Mouse (Mus musculus): ENCODE data around the gene Fam173b.
"Not testable (repeated sequence)": the region's sequence is repeated elsewhere in the genome, so short reads cannot be mapped to it uniquely, and the experiment has no call there.

Fam173b gene

GRCm38 (mm10) chr15:31581086-31581485, 20.6 kb upstream of the Fam173b start:
- POLR2A ChIA-PET: interaction anchor here in 1 of 4 experiments (0.6 to 2.0 kb wide), 2 partner anchors 21 to 95 kb away, joined by 3 to 10 read pairs; partner anchors contain the start of genes Cct5 and Fam173b

GRCm38 (mm10) chr15:31583304-31584085, 18.2 kb upstream of the Fam173b start:
- POLR2A ChIA-PET: interaction anchor here in 3 of 4 experiments (0.5 to 1.9 kb wide), 9 partner anchors 10 to 366 kb away, joined by 3 to 10 read pairs (median 4); partner anchors contain the start of genes Cct5 (in 2 of the 3) and Fam173b (in 2 of the 3)
- CTCF ChIA-PET: no interaction called here

More at GRCm38 (mm10) chr15:31581086-31581485, 20.6 kb upstream of the Fam173b start:
- CTCF ChIA-PET: not testable (repeated sequence)

GRCm38 (mm10) chr15:31585238-31585637, 16.4 kb upstream of the Fam173b start:
- CTCF ChIA-PET: interaction anchor here in 2 of 4 experiments (0.6 to 1.1 kb wide), 2 partner anchors 23 to 349 kb away, joined by 3 to 4 read pairs; no protein-coding TSS in a partner anchor
- POLR2A ChIA-PET: interaction anchor here in 2 of 4 experiments (1.0 to 1.9 kb wide), 5 partner anchors 9 to 24 kb away, joined by 3 to 10 read pairs (median 5); partner anchors contain the start of genes Cct5 (in 1 of the 2) and Fam173b (in 1 of the 2)

- ChIA-PET CTCF (no interaction called here), POLR2A (interaction anchor here in 1 of 4 experiments (1.0 to 1.6 kb wide), 3 partner anchors 11 to 39 kb away, joined by 3 read pairs; partner anchors contain the start of genes Cct5 and Fam173b)
These were observed 15.6 kb upstream of the Fam173b start for GRCm38 (mm10) chr15:31586088-31586487.

- POLR2A ChIA-PET: interaction anchor here in 1 of 4 experiments (1.0 to 1.6 kb wide), 3 partner anchors 10 to 39 kb away, joined by 3 read pairs; partner anchors contain the start of genes Cct5 and Fam173b
These were observed 15.1 kb upstream of the Fam173b start for GRCm38 (mm10) chr15:31586519-31586918.

GRCm38 (mm10) chr15:31587789-31588188, 13.9 kb upstream of the Fam173b start:
- POLR2A ChIA-PET: interaction anchor here in 1 of 4 experiments (0.6 to 7.9 kb wide), 7 partner anchors 9 to 134 kb away, joined by 3 to 138 read pairs (median 4); partner anchors contain the start of genes Cct5, Fam173b and Ropn1l
- CTCF ChIA-PET: no interaction called here

More at GRCm38 (mm10) chr15:31586519-31586918, 15.1 kb upstream of the Fam173b start:
- CTCF ChIA-PET: no interaction called here

- ChIA-PET POLR2A (interaction anchor here (0.7 to 7.9 kb wide), 31 partner anchors 8 to 528 kb away, joined by 3 to 138 read pairs (median 4); partner anchors contain the start of genes Cct5 (in 4 of the 4), Fam173b (in 4 of the 4), Cmbl (in 1 of the 4) and March6 (in 1 of the 4)), CTCF (interaction anchor here in 1 of 4 experiments (0.6 kb wide), 1 partner anchor 21 kb away, joined by 3 read pairs; no protein-coding TSS in a partner anchor)
These were observed 12.5 kb upstream of the Fam173b start for GRCm38 (mm10) chr15:31588989-31589640.

- ChIA-PET CTCF (interaction anchor here in 1 of 4 experiments (0.5 kb wide), 1 partner anchor 172 kb away, joined by 3 read pairs; no protein-coding TSS in a partner anchor), POLR2A (interaction anchor here (0.7 to 7.9 kb wide), 20 partner anchors 11 to 258 kb away, joined by 3 to 138 read pairs (median 5); partner anchors contain the start of genes Cct5 (in 4 of the 4), Fam173b (in 4 of the 4), Cmbl (in 1 of the 4) and March6 (in 1 of the 4))
These were observed 11.5 kb upstream of the Fam173b start for GRCm38 (mm10) chr15:31590176-31590575.

GRCm38 (mm10) chr15:31592531-31592930, 9.1 kb upstream of the Fam173b start:
- CTCF ChIA-PET: interaction anchor here in 1 of 4 experiments (0.6 kb wide), 1 partner anchor 272 kb away, joined by 3 read pairs; no protein-coding TSS in a partner anchor
- POLR2A ChIA-PET: interaction anchor here in 3 of 4 experiments (1.0 to 7.9 kb wide), 6 partner anchors 9 to 124 kb away, joined by 3 to 138 read pairs (median 4); partner anchors contain the start of genes Cct5 (in 3 of the 3) and Fam173b (in 3 of the 3)

- ChIA-PET CTCF (no interaction called here), POLR2A (interaction anchor here in 3 of 4 experiments (0.6 to 7.9 kb wide), 13 partner anchors 7 to 277 kb away, joined by 3 to 138 read pairs (median 4); partner anchors contain the start of genes Cct5 (in 3 of the 3), Fam173b (in 3 of the 3) and Ropn1l (in 1 of the 3))
These were observed 7.4 kb upstream of the Fam173b start for GRCm38 (mm10) chr15:31594260-31594659.

GRCm38 (mm10) chr15:31595651-31596050, 6.0 kb upstream of the Fam173b start:
- ChIA-PET POLR2A (interaction anchor here in 1 of 4 experiments (4.4 kb wide), 1 partner anchor 33 kb away, joined by 13 read pairs; no protein-coding TSS in a partner anchor), CTCF (interaction anchor here in 1 of 4 experiments (0.8 kb wide), 1 partner anchor 34 kb away, joined by 5 read pairs; no protein-coding TSS in a partner anchor)

GRCm38 (mm10) chr15:31599834-31600233, 1.8 kb upstream of the Fam173b start:
- ChIA-PET CTCF (no interaction called here), POLR2A (interaction anchor here in 2 of 4 experiments (0.7 to 6.6 kb wide), 18 partner anchors 9 to 183 kb away, joined by 3 to 138 read pairs (median 10); partner anchors contain the start of genes Cmbl (in 1 of the 2) and Ropn1l (in 1 of the 2))

GRCm38 (mm10) chr15:31601279-31601645, 390 bp upstream of the Fam173b start:
- ChIA-PET CTCF (interaction anchor here in 1 of 4 experiments (1.3 kb wide), 1 partner anchor 292 kb away, joined by 6 read pairs; no protein-coding TSS in a partner anchor), POLR2A (interaction anchor here (0.6 to 6.6 kb wide), 90 partner anchors 8 to 951 kb away, joined by 3 to 138 read pairs (median 4); partner anchors contain the start of genes Ropn1l (in 2 of the 4), Sema5a (in 2 of the 4), Cmbl (in 1 of the 4) and Dap (in 1 of the 4))

- POLR2A ChIA-PET: interaction anchor here (0.6 to 6.6 kb wide), 64 partner anchors 8 to 952 kb away, joined by 3 to 138 read pairs (median 6); partner anchors contain the start of genes Ropn1l (in 2 of the 4), Cmbl (in 1 of the 4), Dap (in 1 of the 4) and Sema5a (in 1 of the 4)
- CTCF ChIA-PET: interaction anchor here in 1 of 4 experiments (0.7 to 1.2 kb wide), 2 partner anchors 187 to 293 kb away, joined by 3 read pairs; no protein-coding TSS in a partner anchor
These were observed 774 bp downstream of the Fam173b start for GRCm38 (mm10) chr15:31602426-31602825.

GRCm38 (mm10) chr15:31603113-31603512, 1.5 kb downstream of the Fam173b start:
- POLR2A ChIA-PET: interaction anchor here in 3 of 4 experiments (0.6 to 6.6 kb wide), 19 partner anchors 12 to 293 kb away, joined by 3 to 138 read pairs (median 7); partner anchors contain the start of genes Cmbl (in 1 of the 3) and Ropn1l (in 1 of the 3)
- CTCF ChIA-PET: no interaction called here

GRCm38 (mm10) chr15:31606821-31607220, 5.2 kb downstream of the Fam173b start:
- POLR2A ChIA-PET: interaction anchor here in 1 of 4 experiments (0.5 to 0.7 kb wide), 3 partner anchors 11 to 594 kb away, joined by 4 to 5 read pairs (median 4); no protein-coding TSS in a partner anchor
- CTCF ChIA-PET: no interaction called here

GRCm38 (mm10) chr15:31611027-31611426, 9.4 kb downstream of the Fam173b start:
- CTCF ChIA-PET: no interaction called here
- POLR2A ChIA-PET: interaction anchor here in 2 of 4 experiments (1.1 to 2.8 kb wide), 3 partner anchors 9 to 21 kb away, joined by 4 to 10 read pairs (median 7); partner anchors contain the start of genes Cct5 (in 2 of the 2) and Fam173b (in 2 of the 2)

Measured in embryonic stem cell, embryonic (primary cell).